Mouse (Mus musculus): Measurements from ENCODE around the gene Rpl36a. TPM values are rescaled to one million over a fixed set of nuclear protein-coding genes. Genes with fewer than 3 reads are reported as not detected.

The Rpl36a gene
- polyA plus RNA-seq, 1 experiment, result not detected

GRCm38 (mm10) chrX:134614306-134614705 lies 28.9 kb downstream of the Rpl36a start:
- WGBS, result 81% methylated on average over 2 of the region's 2 CpGs
- no peaks in the 10 kb centered on the region for H3K4me1 ChIP-seq (ENCODE audit: control insufficient read depth, insufficient read depth, low read length)
- TF ChIP-seq CTCF (IDR thresholded peaks at IDR 0.05; ENCODE audit: insufficient read depth, low read depth, low read length) (no peak), POLR2A (IDR thresholded peaks at IDR 0.05; ENCODE audit: insufficient read depth, low read depth, low read length) (no peak)
- no peak overlapping the region for H3K4me3 ChIP-seq (ENCODE audit: insufficient read depth, low read depth, low read length)
- no peak overlapping the region for H3K27ac ChIP-seq (ENCODE audit: insufficient read depth, low read depth, low read length)

DNA sequence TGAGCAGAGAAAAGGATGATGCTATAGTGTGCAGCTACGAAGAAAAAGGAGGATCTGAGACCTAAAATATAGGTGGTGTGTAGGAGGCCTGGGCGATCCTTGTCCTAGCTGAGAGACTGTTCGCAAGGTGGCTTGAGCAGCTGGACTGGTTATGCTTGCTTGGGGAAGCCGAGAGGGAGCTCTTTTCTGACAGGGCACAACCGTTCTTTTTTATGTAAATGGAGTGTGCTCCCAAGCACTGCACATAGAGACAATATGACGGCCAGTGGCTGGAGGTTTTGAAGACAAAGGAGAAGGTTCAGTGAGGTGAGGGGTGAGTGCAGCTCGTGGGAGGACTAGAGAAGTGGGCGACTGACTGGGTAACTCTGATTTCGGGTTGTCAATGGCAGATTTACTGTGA lies 34.2 kb downstream of the Rpl36a start:
- peaks cover 3% of the 10 kb centered on the region; the same call in 1 of the 2 replicates for H3K4me1 ChIP-seq (ENCODE audit: control insufficient read depth, insufficient read depth, low read length)
- no peak overlapping the region for H3K4me3 ChIP-seq (ENCODE audit: insufficient read depth, low read depth, low read length)
- no peak for TF ChIP-seq CTCF (IDR thresholded peaks at IDR 0.05; ENCODE audit: insufficient read depth, low read depth, low read length)
- TF ChIP-seq POLR2A (IDR thresholded peaks at IDR 0.05; ENCODE audit: insufficient read depth, low read depth, low read length), result no peak
- 50% methylated on average over 9 of the region's 9 CpGs for WGBS
- no peak overlapping the region for H3K27ac ChIP-seq (ENCODE audit: insufficient read depth, low read depth, low read length)

DNA sequence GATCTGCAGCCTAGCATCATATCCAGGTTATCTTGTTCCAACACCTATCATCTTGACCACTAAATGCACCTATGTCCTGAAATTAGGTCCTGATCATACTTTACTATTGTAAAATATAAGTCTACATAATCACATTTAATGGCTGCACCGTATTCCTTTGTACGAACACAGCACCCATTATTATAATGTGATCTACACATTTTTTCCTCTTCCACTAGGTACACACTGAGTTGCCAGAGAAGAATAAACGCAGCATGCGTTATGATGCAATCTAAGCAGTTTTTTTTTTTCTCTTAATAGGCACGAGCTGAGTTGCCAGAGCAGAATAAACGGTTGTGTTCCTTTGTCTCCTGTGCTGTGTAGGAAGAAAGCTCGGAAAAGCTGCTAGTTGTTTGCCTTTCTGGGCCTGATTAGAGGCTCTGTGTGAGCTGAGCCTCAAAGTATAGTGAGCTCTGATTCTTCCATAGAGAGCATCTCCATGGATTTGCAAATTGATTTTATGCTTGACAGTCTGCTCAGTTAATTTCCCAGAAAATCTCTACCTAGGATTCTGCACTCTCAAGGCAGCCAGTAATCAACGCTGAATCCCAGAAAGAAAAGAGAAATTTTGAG lies 34.9 kb downstream of the Rpl36a start:
- Histone ChIP-seq H3K4me3 (ENCODE audit: insufficient read depth, low read depth, low read length) (no peak overlapping the region), H3K27ac (ENCODE audit: insufficient read depth, low read depth, low read length) (0 out of 2 replicates have a peak overlapping the region, but pooled peaks have one; percentile 44), H3K4me1 (ENCODE audit: control insufficient read depth, insufficient read depth, low read length) (peaks cover 3% of the 10 kb centered on the region; the same call in 1 of the 2 replicates)
- WGBS, result 24% methylated on average over 8 of the region's 8 CpGs
- TF ChIP-seq POLR2A (IDR thresholded peaks at IDR 0.05; ENCODE audit: insufficient read depth, low read depth, low read length), result no peak
- no peak for TF ChIP-seq CTCF (IDR thresholded peaks at IDR 0.05; ENCODE audit: insufficient read depth, low read depth, low read length)

DNA sequence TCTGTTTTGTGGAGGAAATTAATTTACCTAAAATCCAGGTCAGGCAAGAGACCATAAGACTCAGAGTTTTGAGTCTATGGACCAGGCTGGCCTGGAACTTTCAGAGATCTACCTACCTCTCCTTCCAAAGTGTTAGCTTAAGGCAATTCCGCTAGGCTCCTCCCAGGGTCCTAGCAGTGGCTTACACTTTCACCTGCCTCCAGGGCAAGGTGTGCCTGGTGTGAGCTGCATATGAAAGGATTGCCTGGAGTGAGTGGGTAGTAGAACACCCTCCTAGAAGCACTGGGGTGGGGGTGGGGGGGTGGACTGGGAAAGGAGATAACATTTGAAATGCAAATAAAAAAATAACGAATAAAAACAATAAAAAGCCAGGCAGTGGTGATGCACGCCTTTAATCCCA lies 36.2 kb downstream of the Rpl36a start:
- H3K4me1 ChIP-seq (ENCODE audit: control insufficient read depth, insufficient read depth, low read length), result peaks cover 3% of the 10 kb centered on the region; the same call in 1 of the 2 replicates
- 89% methylated on average over 3 of the region's 3 CpGs for WGBS
- no peak for TF ChIP-seq POLR2A (IDR thresholded peaks at IDR 0.05; ENCODE audit: insufficient read depth, low read depth, low read length)
- TF ChIP-seq CTCF (IDR thresholded peaks at IDR 0.05; ENCODE audit: insufficient read depth, low read depth, low read length), result no peak
- H3K27ac ChIP-seq (ENCODE audit: insufficient read depth, low read depth, low read length), result no peak overlapping the region
- H3K4me3 ChIP-seq (ENCODE audit: insufficient read depth, low read depth, low read length), result no peak overlapping the region

DNA sequence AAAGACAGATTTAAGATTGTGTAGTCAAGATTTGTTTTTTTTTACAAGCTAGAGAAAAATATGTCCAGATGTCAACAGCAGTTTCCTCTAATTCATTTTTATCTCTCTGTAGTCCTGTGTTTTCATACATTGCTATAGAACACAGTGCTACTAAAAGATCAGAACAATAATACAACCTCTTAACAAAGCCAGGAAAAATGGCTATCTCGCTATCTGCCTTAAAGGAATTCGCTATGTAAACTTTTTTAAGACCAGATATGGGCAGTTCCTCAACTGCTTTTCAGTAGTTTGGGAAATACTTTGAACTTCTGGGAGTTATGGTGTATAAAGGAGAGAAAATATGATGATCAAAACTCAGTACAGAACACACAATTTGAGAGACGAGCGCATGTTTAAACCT lies 37.9 kb downstream of the Rpl36a start:
- 91% methylated on average over 4 of the region's 4 CpGs for WGBS
- Histone ChIP-seq H3K4me3 (ENCODE audit: insufficient read depth, low read depth, low read length) (no peak overlapping the region), H3K4me1 (ENCODE audit: control insufficient read depth, insufficient read depth, low read length) (peaks cover 3% of the 10 kb centered on the region; the same call in 1 of the 2 replicates), H3K27ac (ENCODE audit: insufficient read depth, low read depth, low read length) (no peak overlapping the region)
- no peak for TF ChIP-seq POLR2A (IDR thresholded peaks at IDR 0.05; ENCODE audit: insufficient read depth, low read depth, low read length)
- TF ChIP-seq CTCF (IDR thresholded peaks at IDR 0.05; ENCODE audit: insufficient read depth, low read depth, low read length), result no peak

- 92% methylated on average over 2 of the region's 2 CpGs for WGBS
- Histone ChIP-seq H3K27ac (ENCODE audit: insufficient read depth, low read depth, low read length) (no peak overlapping the region), H3K4me3 (ENCODE audit: insufficient read depth, low read depth, low read length) (no peak overlapping the region), H3K4me1 (ENCODE audit: control insufficient read depth, insufficient read depth, low read length) (no peaks in the 10 kb centered on the region)
- TF ChIP-seq POLR2A (IDR thresholded peaks at IDR 0.05; ENCODE audit: insufficient read depth, low read depth, low read length) (no peak), CTCF (IDR thresholded peaks at IDR 0.05; ENCODE audit: insufficient read depth, low read depth, low read length) (no peak)
These were observed 42.7 kb downstream of the Rpl36a start for GRCm38 (mm10) chrX:134628200-134628599.

GRCm38 (mm10) chrX:134632710-134633109 lies 47.3 kb downstream of the Rpl36a start:
- TF ChIP-seq CTCF (IDR thresholded peaks at IDR 0.05; ENCODE audit: insufficient read depth, low read depth, low read length) (no peak), POLR2A (IDR thresholded peaks at IDR 0.05; ENCODE audit: insufficient read depth, low read depth, low read length) (no peak)
- WGBS, result 91% methylated on average over 5 of the region's 5 CpGs
- H3K27ac ChIP-seq (ENCODE audit: insufficient read depth, low read depth, low read length), result no peak overlapping the region
- no peaks in the 10 kb centered on the region for H3K4me1 ChIP-seq (ENCODE audit: control insufficient read depth, insufficient read depth, low read length)
- H3K4me3 ChIP-seq (ENCODE audit: insufficient read depth, low read depth, low read length), result no peak overlapping the region

DNA sequence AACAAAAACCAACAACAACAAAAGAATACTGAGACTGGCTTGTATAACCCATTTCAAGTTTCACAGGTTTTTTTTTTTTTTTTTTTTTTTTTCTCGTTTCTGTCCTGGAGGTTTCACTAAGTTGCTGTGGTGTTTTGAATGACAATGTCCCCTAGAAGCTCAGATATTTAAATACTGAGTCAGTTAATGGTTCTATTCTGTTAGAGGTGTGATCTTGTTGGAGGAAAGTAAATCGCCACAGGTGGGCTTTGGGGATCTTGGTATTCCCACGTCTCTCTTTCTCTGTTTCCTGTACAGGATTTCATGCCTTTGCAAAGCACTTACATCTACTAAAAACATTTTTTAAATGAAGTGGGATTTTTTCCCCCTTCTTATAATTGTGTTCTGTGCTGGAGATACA lies 49.7 kb downstream of the Rpl36a start:
- 65% methylated on average over 3 of the region's 3 CpGs for WGBS
- no peak overlapping the region for H3K4me3 ChIP-seq (ENCODE audit: insufficient read depth, low read depth, low read length)
- no peak overlapping the region for H3K27ac ChIP-seq (ENCODE audit: insufficient read depth, low read depth, low read length)
- H3K4me1 ChIP-seq (ENCODE audit: control insufficient read depth, insufficient read depth, low read length), result no peaks in the 10 kb centered on the region
- TF ChIP-seq POLR2A (IDR thresholded peaks at IDR 0.05; ENCODE audit: insufficient read depth, low read depth, low read length), result no peak
- TF ChIP-seq CTCF (IDR thresholded peaks at IDR 0.05; ENCODE audit: insufficient read depth, low read depth, low read length), result no peak

- H3K4me1 ChIP-seq (ENCODE audit: control insufficient read depth, insufficient read depth, low read length), result no peaks in the 10 kb centered on the region
- no peak overlapping the region for H3K27ac ChIP-seq (ENCODE audit: insufficient read depth, low read depth, low read length)
- no peak overlapping the region for H3K4me3 ChIP-seq (ENCODE audit: insufficient read depth, low read depth, low read length)
- TF ChIP-seq POLR2A (IDR thresholded peaks at IDR 0.05; ENCODE audit: insufficient read depth, low read depth, low read length), result no peak
- no peak for TF ChIP-seq CTCF (IDR thresholded peaks at IDR 0.05; ENCODE audit: insufficient read depth, low read depth, low read length)
- WGBS, result 70% methylated on average over 3 of the region's 3 CpGs
These were observed 50.4 kb downstream of the Rpl36a start for GRCm38 (mm10) chrX:134635860-134636259.

Other genes with a start within 250 kb of the Rpl36a start
- gene Drp2, start 181.1 kb upstream of the Rpl36a start, polyA plus RNA-seq (2012; ENCODE audit: insufficient read depth, insufficient read length, low replicate concordance, missing spikeins), result 327 TPM in 1 of 2 replicates, not detected in the other
- not detected in 2 replicates for gene Taf7l, start 109.2 kb upstream of the Rpl36a start, polyA plus RNA-seq (2012; ENCODE audit: insufficient read depth, insufficient read length, low replicate concordance, missing spikeins)
- not detected in 2 replicates for gene Timm8a1, start 43.8 kb upstream of the Rpl36a start, polyA plus RNA-seq (2012; ENCODE audit: insufficient read depth, insufficient read length, low replicate concordance, missing spikeins)
- not detected in 2 replicates for gene Btk, start 2.1 kb upstream of the Rpl36a start, polyA plus RNA-seq (2012; ENCODE audit: insufficient read depth, insufficient read length, low replicate concordance, missing spikeins)
- not detected in 2 replicates for gene Gla, start 15.5 kb downstream of the Rpl36a start, polyA plus RNA-seq (2012; ENCODE audit: insufficient read depth, insufficient read length, low replicate concordance, missing spikeins)
- gene Hnrnph2, start 15.5 kb downstream of the Rpl36a start, polyA plus RNA-seq (2012; ENCODE audit: insufficient read depth, insufficient read length, low replicate concordance, missing spikeins), result not detected in 2 replicates
- gene Armcx4, start 100.9 kb downstream of the Rpl36a start, polyA plus RNA-seq (2012; ENCODE audit: insufficient read depth, insufficient read length, low replicate concordance, missing spikeins), result not detected in 2 replicates
- gene Armcx1, start 132.3 kb downstream of the Rpl36a start, polyA plus RNA-seq (2012; ENCODE audit: insufficient read depth, insufficient read length, low replicate concordance, missing spikeins), result not detected in 2 replicates
- not detected in 2 replicates for gene Armcx6, start 165.8 kb downstream of the Rpl36a start, polyA plus RNA-seq (2012; ENCODE audit: insufficient read depth, insufficient read length, low replicate concordance, missing spikeins)
- not detected in 2 replicates for gene Armcx3, start 170.9 kb downstream of the Rpl36a start, polyA plus RNA-seq (2012; ENCODE audit: insufficient read depth, insufficient read length, low replicate concordance, missing spikeins)
- not detected in 2 replicates for gene Armcx2, start 223.6 kb downstream of the Rpl36a start, polyA plus RNA-seq (2012; ENCODE audit: insufficient read depth, insufficient read length, low replicate concordance, missing spikeins)

All from olfactory bulb, adult 2 months (tissue).